Mouse (Mus musculus) ovary, postnatal 10 days (tissue): ENCODE data around the gene Gm5868.
"Not testable (repeated sequence)": the region's sequence is repeated elsewhere in the genome, so short reads cannot be mapped to it uniquely, and the experiment has no call there.

Experiments
- DNase-seq: peaks from one replicate; pipeline ENCODE4 v3.0.0; 2022; ENCODE audit warnings: low spot score

Gm5868 gene

GRCm38 (mm10) chr5:72587192-72587681 is at the start of gene Gm5868:
Gene Gm5868, minus strand, starts transcription at chr5:72587551.
- DNase-seq = no peak

GRCm38 (mm10) chr5:72636576-72636975 is 49.2 kb upstream of the Gm5868 start:
- DNase-seq = no peak

DNA sequence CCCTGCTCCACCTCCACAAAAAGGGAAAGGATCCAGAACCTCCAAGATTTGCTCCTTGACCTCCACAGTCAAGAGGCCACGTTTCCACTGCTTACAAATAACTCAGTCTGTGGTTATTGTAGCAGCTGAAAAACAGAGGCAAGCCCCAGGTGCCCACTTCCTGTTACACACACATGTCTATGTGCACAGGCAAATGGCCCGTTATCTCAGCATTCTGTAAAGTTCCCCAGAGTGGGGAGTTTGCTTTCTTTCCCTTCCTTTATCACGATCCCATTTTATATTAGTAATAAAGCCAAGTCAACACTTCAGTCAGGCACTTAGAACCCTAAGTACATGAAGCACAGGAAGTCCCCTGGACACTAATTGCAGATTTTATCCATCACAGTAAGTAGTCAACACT is 48.8 kb upstream of the Gm5868 start:
- no peak for DNase-seq

- DNase-seq = no peak
Observed at GRCm38 (mm10) chr5:72634791-72635271, 47.5 kb upstream of the Gm5868 start.

- DNase-seq = no peak
Observed at GRCm38 (mm10) chr5:72630026-72630425, 42.7 kb upstream of the Gm5868 start.

GRCm38 (mm10) chr5:72621022-72621421 is 33.7 kb upstream of the Gm5868 start:
- DNase-seq = no peak

- DNase-seq = no peak
Observed at GRCm38 (mm10) chr5:72617413-72617812, 30.1 kb upstream of the Gm5868 start.

DNA sequence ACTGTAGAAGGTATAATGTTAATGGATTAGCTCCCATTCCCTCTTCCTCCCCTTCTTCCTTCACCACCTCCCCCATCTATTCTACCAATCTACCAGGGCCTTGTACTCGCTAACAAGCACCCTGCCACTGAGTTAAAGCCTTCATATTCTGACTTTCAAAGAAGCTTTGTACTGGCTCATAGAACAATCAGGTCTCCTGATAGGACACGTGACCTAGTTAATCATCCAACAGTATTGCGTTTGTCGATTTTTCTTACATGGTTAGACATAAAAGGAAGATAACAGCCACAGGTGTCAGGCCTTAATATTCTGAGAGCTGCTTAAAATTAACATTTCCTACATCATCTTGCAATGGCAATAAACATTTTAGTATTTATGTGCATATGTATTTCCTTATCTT is 15.8 kb upstream of the Gm5868 start:
- no peak for DNase-seq

DNA sequence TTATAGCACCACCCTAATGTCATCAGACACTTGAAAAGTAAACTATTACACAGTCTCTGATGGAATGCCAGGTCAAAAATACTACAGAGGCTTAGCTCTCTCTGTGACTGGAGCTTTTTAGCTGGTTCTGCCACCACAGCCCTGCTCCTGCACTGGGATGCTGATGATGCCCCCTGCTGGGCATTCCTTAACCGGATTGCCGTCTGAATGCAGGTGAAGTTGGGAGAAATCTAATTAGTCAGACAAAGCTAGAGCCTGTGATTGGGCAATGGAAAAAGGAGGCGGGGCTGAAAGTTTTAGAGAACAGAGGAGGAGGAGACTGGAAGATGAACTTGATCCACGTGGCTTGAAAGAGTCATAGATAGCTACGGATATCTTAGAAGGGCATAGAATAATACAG is 13.7 kb upstream of the Gm5868 start:
- no peak for DNase-seq

DNA sequence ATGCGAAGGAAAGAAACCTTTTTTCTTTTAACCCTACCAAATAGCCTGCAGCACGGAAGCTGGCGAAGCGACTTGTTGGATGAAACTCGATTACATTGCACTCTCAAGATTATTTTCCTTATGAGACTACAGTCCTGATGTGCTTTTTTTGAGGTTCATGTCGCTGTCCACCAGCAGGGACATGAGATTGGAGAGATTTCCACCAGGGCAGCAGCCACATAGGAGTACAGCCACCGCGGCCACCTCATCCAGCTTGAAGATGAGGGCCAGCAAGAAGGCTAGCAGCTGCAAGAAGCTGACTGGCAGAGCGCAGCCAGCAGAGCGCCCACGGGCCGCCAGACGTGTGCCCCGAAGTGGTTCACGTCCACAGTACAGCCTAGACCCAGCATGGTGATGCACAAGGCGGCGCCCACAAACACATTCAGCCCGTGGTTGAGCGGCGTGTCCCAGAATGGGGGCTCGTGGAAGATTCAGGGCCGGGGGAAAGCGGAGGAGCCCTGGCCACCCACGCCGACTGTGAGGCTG is 622 bp downstream of the Gm5868 start:
- DNase-seq = not testable (repeated sequence)

DNA sequence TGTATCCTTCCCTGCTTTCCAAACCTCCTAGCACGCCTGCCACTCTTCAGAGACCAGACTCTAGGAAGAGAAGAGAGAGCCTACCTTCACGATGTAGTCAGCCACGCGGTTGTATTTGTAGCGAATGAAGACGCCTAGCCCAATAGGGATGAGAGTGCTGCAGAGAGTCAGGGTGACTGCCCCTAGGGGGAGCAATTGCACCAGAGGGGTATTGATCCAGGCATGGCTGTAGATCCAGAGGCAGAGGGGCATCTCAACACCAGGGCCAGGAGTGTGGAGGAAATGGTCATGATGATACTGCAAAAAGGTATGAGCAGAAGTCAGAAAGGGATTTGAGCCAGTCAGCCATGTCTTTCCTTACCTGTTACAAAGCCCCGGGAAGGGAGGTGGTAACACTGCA is 1.2 kb downstream of the Gm5868 start:
- DNase-seq = not testable (repeated sequence)

- not testable (repeated sequence) for DNase-seq
Observed at GRCm38 (mm10) chr5:72580970-72581332, 6.4 kb downstream of the Gm5868 start, which contains the start of gene Zar1. Gene Zar1, minus strand, starts transcription at chr5:72581254.

- DNase-seq = peak; percentile 3
Observed at GRCm38 (mm10) chr5:72580088-72580969, 7.0 kb downstream of the Gm5868 start.

GRCm38 (mm10) chr5:72579599-72579998 is 7.8 kb downstream of the Gm5868 start:
- not testable (repeated sequence) for DNase-seq

GRCm38 (mm10) chr5:72565621-72566020 is 21.7 kb downstream of the Gm5868 start:
- no peak for DNase-seq

- not testable (repeated sequence) for DNase-seq
Observed at GRCm38 (mm10) chr5:72563183-72563582, 24.2 kb downstream of the Gm5868 start.

DNA sequence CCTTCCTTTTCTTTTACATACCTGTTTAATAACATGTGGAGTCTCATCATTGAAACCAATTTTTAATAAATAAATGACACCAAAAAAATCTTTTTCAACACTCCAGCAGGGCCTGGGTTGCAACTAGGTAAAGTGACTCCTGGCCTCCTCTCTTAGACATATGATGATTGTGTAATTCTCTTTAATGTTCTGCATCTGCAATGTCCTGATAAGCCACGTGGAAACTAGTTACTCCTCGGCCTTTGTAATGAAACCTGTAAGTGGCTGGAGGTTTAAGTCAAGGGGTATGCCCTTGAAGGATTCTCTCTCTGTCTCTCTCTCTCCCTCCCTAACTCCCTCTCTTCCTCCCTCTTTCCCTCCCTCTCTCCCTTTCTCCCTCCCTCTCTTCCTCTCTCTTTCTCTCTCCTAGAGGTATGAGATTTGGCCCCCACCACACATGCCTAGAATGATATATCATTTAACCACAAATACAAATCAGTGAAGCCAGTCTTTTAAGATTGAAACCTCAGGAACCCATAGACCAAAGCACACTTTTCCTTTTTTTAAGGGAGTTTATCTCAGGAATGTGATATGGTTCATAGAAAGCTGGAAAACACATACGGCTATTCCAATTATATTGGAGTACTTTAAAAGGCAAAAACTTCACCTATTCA is 26.2 kb downstream of the Gm5868 start:
- DNase-seq = no peak

DNA sequence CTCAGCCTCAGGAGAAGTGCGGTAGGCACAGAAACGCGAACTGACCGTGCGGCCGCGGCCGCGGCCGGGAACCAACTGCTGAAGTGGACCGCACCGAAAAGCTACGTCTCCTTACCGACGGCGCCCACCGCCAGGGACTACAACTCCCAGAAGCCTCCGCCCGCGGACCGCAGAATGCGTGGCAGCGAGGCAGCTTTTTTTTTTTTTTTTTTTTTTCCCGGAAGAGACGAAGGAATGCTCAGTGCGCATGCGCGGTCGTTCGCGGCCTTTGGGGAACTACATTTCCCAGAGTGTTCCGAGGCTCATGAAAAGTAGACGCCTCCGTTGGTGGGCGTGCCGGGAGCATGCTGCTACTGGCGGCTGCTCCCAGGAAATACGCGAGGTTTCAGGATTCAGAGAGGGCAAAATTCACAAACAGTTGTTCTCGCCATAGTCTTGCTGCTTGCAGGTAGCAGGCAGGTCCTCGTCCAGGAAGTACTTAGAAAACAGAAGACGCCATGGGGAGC is 27.8 kb downstream of the Gm5868 start, which contains the start of gene Nfxl1:
Gene Nfxl1, minus strand, starts transcription at position 141 of the 506 bp plus-strand sequence.
- DNase-seq = peak; percentile 75

GRCm38 (mm10) chr5:72558716-72559526 is 28.4 kb downstream of the Gm5868 start:
- peak; percentile 33 for DNase-seq

DNA sequence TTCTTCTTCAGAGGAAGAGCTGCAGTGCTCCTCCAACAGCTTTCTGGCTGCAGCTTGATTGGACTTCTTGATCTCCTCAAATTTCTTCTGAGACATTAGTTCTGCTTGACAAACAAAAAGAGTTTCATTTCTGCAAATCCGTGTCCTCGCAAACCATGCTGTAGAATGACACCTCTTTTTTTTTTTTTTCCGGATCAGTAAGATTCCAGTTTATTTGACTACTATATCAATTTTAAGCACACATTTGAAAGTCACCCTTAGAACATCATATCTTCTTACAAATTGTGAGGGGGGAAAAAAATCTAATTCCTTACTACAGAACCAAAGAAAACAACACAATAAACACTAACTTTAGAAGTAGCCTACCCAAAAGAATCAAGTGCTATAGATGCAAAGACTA is 31.1 kb downstream of the Gm5868 start:
- DNase-seq = no peak

- no peak for DNase-seq
Observed at GRCm38 (mm10) chr5:72551209-72551608, 36.1 kb downstream of the Gm5868 start.
